Comparison of ENCODE assay signal across 9 mouse cellular contexts in the genomic region with DNA sequence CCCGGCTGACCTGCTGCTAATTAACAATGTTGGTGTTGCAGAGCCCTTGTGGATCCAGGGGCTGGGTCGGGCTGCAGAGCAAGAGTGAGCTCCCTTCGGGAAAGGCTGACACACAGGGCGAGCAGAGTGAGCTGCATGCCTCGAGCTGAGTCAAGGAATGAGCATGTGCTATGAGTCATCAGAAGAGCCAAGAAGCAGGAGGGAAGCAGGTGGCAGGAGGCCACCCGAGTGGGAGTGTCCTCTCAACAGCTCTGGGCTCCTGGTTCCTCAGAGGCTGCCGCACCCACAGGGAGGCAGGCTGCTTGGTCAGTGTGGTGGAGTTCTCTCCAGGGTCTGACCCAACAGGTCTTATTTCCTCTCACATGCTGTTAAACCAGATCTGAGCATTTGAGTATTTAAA.
DNase-seq lines count a peak whose midpoint lies in the region; ATAC-seq and TF ChIP-seq lines count a peak whose summit lies in the region.
"Had no signal": no experiment of that assay in that cellular context is flagged by ENCODE, and none has a peak within 500 bp of the region (broad histone marks: within the 10 kb centered on the region; RNA-seq: fewer than 3 reads in every experiment).

No protein-coding gene starts in this region.

- no peak overlapping the region for H3K9ac ChIP-seq in kidney, embryonic 15.5 days
- H3K9ac ChIP-seq in intestine, postnatal 0 days (ENCODE audit: low read depth, low read length), result no peak overlapping the region
- no peak overlapping the region for H3K9ac ChIP-seq in liver, embryonic 11.5 days (ENCODE audit: low read depth, low read length)
- H3K9ac ChIP-seq in forebrain, embryonic 15.5 days (replicated peaks), result no peak overlapping the region

- no peak overlapping the region for H3K4me2 ChIP-seq in kidney, embryonic 15.5 days
- no peak overlapping the region for H3K4me2 ChIP-seq in intestine, postnatal 0 days (replicated peaks; ENCODE audit: low read depth)
- no peak overlapping the region for H3K4me2 ChIP-seq in liver, embryonic 11.5 days
- H3K4me2 ChIP-seq in forebrain, embryonic 15.5 days (replicated peaks), result no peak overlapping the region

- no peak overlapping the region for H3K27ac ChIP-seq in kidney, embryonic 15.5 days
- no peak overlapping the region for H3K27ac ChIP-seq in intestine, postnatal 0 days (ENCODE audit: low read depth, low read length)
- no peak overlapping the region for H3K27ac ChIP-seq in liver, embryonic 11.5 days (ENCODE audit: low read depth, low read length)
- no peak overlapping the region for H3K27ac ChIP-seq in forebrain, embryonic 15.5 days (replicated peaks)

- H3K4me1 ChIP-seq in kidney, embryonic 15.5 days, result peaks cover 7% of the 10 kb centered on the region
- no peaks in the 10 kb centered on the region for H3K4me1 ChIP-seq in intestine, postnatal 0 days (replicated peaks; ENCODE audit: control insufficient read depth, insufficient read depth, low read length)
- H3K4me1 ChIP-seq in liver, embryonic 11.5 days (replicated peaks; ENCODE audit: control insufficient read depth, insufficient read depth, low read length), result no peaks in the 10 kb centered on the region
- no peaks in the 10 kb centered on the region; the same call in 1 of the 2 replicates for H3K4me1 ChIP-seq in forebrain, embryonic 15.5 days

- DNase-seq in kidney, adult 8-10 months, result no peak
- DNase-seq in adrenal gland, postnatal 25 days, result peak; percentile 79
- peak; percentile 37 for DNase-seq in gastrocnemius, postnatal 10 days
- DNase-seq in lung, postnatal 10 days, result peak; percentile 53
- DNase-seq in liver, embryonic 11.5 days (ENCODE audit: low spot score), result no peak

- WGBS in kidney, embryonic 15.5 days, result 22% methylated on average over 7 of the region's 7 CpGs
- 16% methylated on average over 7 of the region's 7 CpGs for WGBS in intestine, postnatal 0 days
- WGBS in liver, embryonic 11.5 days, result 36% methylated on average over 7 of the region's 7 CpGs
- 58% methylated on average over 7 of the region's 7 CpGs for WGBS in forebrain, embryonic 15.5 days

- H3K36me3 ChIP-seq in kidney, embryonic 15.5 days, result no peaks in the 10 kb centered on the region
- H3K36me3 ChIP-seq in intestine, postnatal 0 days (ENCODE audit: control insufficient read depth, insufficient read depth), result no peaks in the 10 kb centered on the region
- H3K36me3 ChIP-seq in liver, embryonic 11.5 days (ENCODE audit: control insufficient read depth, insufficient read depth, low read length), result no peaks in the 10 kb centered on the region
- H3K36me3 ChIP-seq in forebrain, embryonic 15.5 days, result no peaks in the 10 kb centered on the region
- H3K36me3 ChIP-seq: G1E had no signal

- no peak for TF ChIP-seq CTCF in intestine, postnatal 0 days (IDR thresholded peaks at IDR 0.05; ENCODE audit: low read depth)

- peak; percentile 79; the same call in 1 of the 2 replicates for ATAC-seq in kidney, embryonic 15.5 days (replicated peaks; ENCODE audit: low FRiP score)
- ATAC-seq in intestine, postnatal 0 days, result peak; percentile 77
- no peak for ATAC-seq in liver, embryonic 11.5 days (replicated peaks; ENCODE audit: low FRiP score)
- ATAC-seq in forebrain, embryonic 15.5 days (replicated peaks), result no peak

- H3K4me3 ChIP-seq in kidney, embryonic 15.5 days (replicated peaks), result no peak overlapping the region
- H3K4me3 ChIP-seq in intestine, postnatal 0 days (ENCODE audit: low read depth, low read length), result no peak overlapping the region
- no peak overlapping the region for H3K4me3 ChIP-seq in liver, embryonic 11.5 days (ENCODE audit: low read depth, low read length)
- H3K4me3 ChIP-seq in forebrain, embryonic 15.5 days, result no peak overlapping the region

- H3K27me3 ChIP-seq in kidney, embryonic 15.5 days, result no peaks in the 10 kb centered on the region
- no peaks in the 10 kb centered on the region for H3K27me3 ChIP-seq in intestine, postnatal 0 days (replicated peaks; ENCODE audit: control insufficient read depth, insufficient read depth, low read length)
- peaks cover 3% of the 10 kb centered on the region; the same call in 1 of the 2 replicates for H3K27me3 ChIP-seq in liver, embryonic 11.5 days (replicated peaks; ENCODE audit: control insufficient read depth, insufficient read depth, low read length)
- H3K27me3 ChIP-seq in forebrain, embryonic 15.5 days, result no peaks in the 10 kb centered on the region

- no peaks in the 10 kb centered on the region for H3K9me3 ChIP-seq in kidney, embryonic 15.5 days (replicated peaks)
- H3K9me3 ChIP-seq in intestine, postnatal 0 days (ENCODE audit: control insufficient read depth), result no peaks in the 10 kb centered on the region
- H3K9me3 ChIP-seq in liver, embryonic 11.5 days (ENCODE audit: control insufficient read depth, low read length), result no peaks in the 10 kb centered on the region
- H3K9me3 ChIP-seq in forebrain, embryonic 15.5 days, result no peaks in the 10 kb centered on the region

Comparison
In these comparisons a context has a peak if more than half of its experiments do, and no peak if none do; other contexts are left out.
1. ATAC-seq: peak in kidney, embryonic 15.5 days (single experiment) and intestine, postnatal 0 days (single experiment); none in liver, embryonic 11.5 days (single experiment) and forebrain, embryonic 15.5 days (single experiment).
2. DNase-seq: peak in adrenal gland, postnatal 25 days (single experiment), gastrocnemius, postnatal 10 days (single experiment) and lung, postnatal 10 days (single experiment); none in kidney, adult 8-10 months (0 of 2) and liver, embryonic 11.5 days (single experiment).